Mouse (Mus musculus) heart, embryonic 10.5 days (tissue): ENCODE results near the gene Cyp27b1. TPM values are rescaled to one million over a fixed set of nuclear protein-coding genes. Genes with fewer than 3 reads are reported as not detected.
"Not testable (repeated sequence)": the region's sequence is repeated elsewhere in the genome, so short reads cannot be mapped to it uniquely, and the experiment has no call there.

Experiments
- DNase-seq: peaks from one replicate; pipeline ENCODE4 v3.0.0-alpha.2; 2017; ENCODE audit warnings: low spot score
- H3K27ac ChIP-seq: fragments of 300-500 bp; sonication (generic); 2 replicates; pipeline ENCODE4 v1.5.1; 2016; ENCODE audit warnings: mild to moderate bottlenecking
- H3K27me3 ChIP-seq: fragments of 300-500 bp; sonication (generic); 2 replicates; pipeline ENCODE4 v1.6.1; 2016; ENCODE audit warnings: mild to moderate bottlenecking; ENCODE audit not compliant: poor library complexity, insufficient read depth, severe bottlenecking
- H3K36me3 ChIP-seq: fragments of 300-500 bp; sonication (generic); 2 replicates; pipeline ENCODE4 v1.6.1; 2016; ENCODE audit warnings: mild to moderate bottlenecking, moderate library complexity
- H3K4me1 ChIP-seq: fragments of 300-500 bp; sonication (generic); 2 replicates; pipeline ENCODE4 v1.6.1; 2016; ENCODE audit warnings: mild to moderate bottlenecking
- H3K4me3 ChIP-seq: fragments of 300-500 bp; sonication (generic); 2 replicates; pipeline ENCODE4 v1.5.1; 2016; ENCODE audit warnings: mild to moderate bottlenecking, moderate library complexity
- H3K9me3 ChIP-seq: fragments of 300-500 bp; sonication (generic); 2 replicates; pipeline ENCODE4 v1.6.1; 2016; ENCODE audit warnings: mild to moderate bottlenecking, moderate library complexity
- WGBS: fragments of 180-500 bp; shearing (Covaris S2); methylation state at CpG from one replicate; pipeline ENCODE4 v1.1.7; 2016; 5-methylcytosine and 5-hydroxymethylcytosine counted together
- polyA plus RNA-seq: library from polyadenylated mRNA; unstranded; fragments of >200 nt; fragmentation: Nextera tagmentation; extraction: Ambion mirVana; gene quantifications from 2 replicates; pipeline ENCODE4 v1.2.1, GENCODE M21; 2016

The Cyp27b1 gene
- polyA plus RNA-seq, 1 experiment from 2014 or later, result 0.09 TPM

DNA sequence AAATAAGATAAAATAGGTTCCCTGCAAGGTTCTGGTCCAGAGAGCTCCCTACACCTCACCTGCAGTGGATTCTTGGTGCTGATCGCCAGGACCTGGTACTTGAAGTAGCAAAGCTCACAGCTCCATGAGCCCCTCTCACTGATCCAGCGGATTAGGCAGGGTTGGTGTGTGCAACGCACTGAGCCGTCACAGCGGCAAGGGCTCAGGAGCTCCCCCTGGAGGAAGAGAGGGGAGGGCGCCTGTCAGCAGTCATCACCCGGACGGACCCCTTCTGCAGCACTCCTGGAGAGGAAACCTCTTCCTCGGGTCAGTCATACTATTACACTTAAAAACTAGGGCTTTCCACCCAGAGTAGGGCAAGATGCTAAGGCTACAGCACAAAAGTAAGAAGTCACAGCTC lies 10.1 kb downstream of the Cyp27b1 start:
- H3K36me3 ChIP-seq, result peaks cover 17% of the 10 kb centered on the region
- no peaks in the 10 kb centered on the region for H3K9me3 ChIP-seq
- WGBS, result 2% methylated on average over 9 of the region's 9 CpGs
- H3K27ac ChIP-seq, result no peak overlapping the region
- H3K4me1 ChIP-seq, result peaks cover 21% of the 10 kb centered on the region
- DNase-seq, result peak; percentile 86
- H3K4me3 ChIP-seq, result peak overlapping the region; percentile 82
- H3K27me3 ChIP-seq, result peaks cover 83% of the 10 kb centered on the region

- WGBS, result 12% methylated on average over 8 of the region's 8 CpGs
- H3K36me3 ChIP-seq, result peaks cover 17% of the 10 kb centered on the region
- no peak for DNase-seq
- H3K4me1 ChIP-seq, result peaks cover 21% of the 10 kb centered on the region
- H3K27ac ChIP-seq, result no peak overlapping the region
- H3K27me3 ChIP-seq, result peaks cover 80% of the 10 kb centered on the region
- peak overlapping the region; percentile 82 for H3K4me3 ChIP-seq
- no peaks in the 10 kb centered on the region for H3K9me3 ChIP-seq
Measured at GRCm38 (mm10) chr10:127058708-127059107, 10.7 kb downstream of the Cyp27b1 start.

DNA sequence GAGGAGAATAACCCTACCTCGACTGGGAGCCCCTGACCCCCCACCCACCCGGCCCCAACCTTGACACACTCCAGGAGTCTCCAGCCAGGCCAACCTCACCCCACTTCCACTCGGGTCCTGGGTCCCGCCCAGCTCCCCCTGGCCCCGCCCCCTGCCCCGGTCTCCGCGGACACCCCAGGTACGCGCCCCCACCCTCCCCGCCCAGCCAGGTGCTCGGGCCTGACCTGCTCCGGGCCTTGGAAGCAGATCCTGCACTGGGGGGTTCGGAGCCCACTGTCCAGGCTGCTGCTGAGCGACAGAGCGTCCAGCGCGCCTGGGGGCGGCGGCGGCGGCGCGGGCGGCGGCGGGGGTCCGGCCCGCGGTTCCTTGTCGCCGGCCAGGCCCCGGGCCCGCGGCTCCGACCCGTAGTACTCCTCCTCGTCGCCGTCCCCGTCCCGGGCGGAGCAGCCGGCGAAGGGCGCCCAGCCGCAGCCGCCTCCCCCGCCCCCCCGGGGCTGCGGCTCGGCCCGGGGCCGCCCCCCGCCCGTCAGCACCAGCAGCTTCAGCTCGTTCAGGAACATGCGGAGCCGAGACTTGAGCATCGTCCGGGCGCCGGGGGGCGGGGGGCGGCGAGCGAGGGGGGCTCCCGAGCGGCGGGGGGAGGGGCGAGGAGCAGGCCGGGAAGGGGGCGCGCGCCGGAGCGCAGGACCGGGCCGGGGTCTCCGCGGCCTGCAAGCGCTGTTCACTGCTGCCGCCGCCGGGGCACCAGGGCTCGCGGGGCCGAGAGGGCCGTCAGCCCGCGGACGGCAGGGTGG lies 11.3 kb downstream of the Cyp27b1 start:
- no peak for DNase-seq
- Histone ChIP-seq H3K36me3 (peaks cover 17% of the 10 kb centered on the region), H3K4me3 (peak overlapping the region; percentile 82), H3K27me3 (peaks cover 73% of the 10 kb centered on the region), H3K4me1 (peaks cover 23% of the 10 kb centered on the region), H3K9me3 (no peaks in the 10 kb centered on the region), H3K27ac (peak overlapping the region; percentile 84)
- WGBS, result under 1% methylated on average over 67 of the region's 92 CpGs

- Histone ChIP-seq H3K27me3 (peaks cover 65% of the 10 kb centered on the region), H3K4me3 (peak within 1 kb of the TSS; percentile 82), H3K27ac (peak within 1 kb of the TSS; percentile 84), H3K36me3 (peaks cover 23% of the 10 kb centered on the region), H3K4me1 (peaks cover 32% of the 10 kb centered on the region), H3K9me3 (no peaks in the 10 kb centered on the region)
- peak; percentile 85 for DNase-seq
- 1% methylated on average over 61 of the region's 72 CpGs for WGBS
Measured at GRCm38 (mm10) chr10:127059968-127060916, 12.2 kb downstream of the Cyp27b1 start, which contains the start of gene March9. Gene March9 (minus strand): TSS chr10:127060184.

GRCm38 (mm10) chr10:127061085-127061484 lies 13.0 kb downstream of the Cyp27b1 start:
- WGBS, result 48% methylated on average over 5 of the region's 5 CpGs
- H3K27me3 ChIP-seq, result peaks cover 58% of the 10 kb centered on the region
- no peak overlapping the region for H3K4me3 ChIP-seq

DNA sequence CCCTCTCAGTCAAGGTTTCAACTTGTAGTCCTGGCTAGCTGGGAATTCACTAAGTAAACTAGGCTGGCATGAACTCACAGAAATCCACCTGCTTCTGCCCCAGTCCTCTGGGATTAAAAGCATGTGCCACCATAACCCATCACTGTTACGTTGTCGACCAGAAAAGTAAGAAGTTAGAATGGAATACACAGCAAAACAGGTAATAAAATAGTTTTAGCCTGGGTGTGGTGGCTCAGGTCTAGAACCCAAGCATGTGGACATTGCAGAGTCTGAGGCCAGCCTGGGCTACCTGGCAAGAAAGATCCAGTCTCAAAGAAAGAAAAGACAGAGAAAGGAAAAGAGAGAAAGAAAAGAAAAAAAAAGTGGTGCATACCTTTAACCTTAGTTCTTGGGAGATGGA lies 13.5 kb downstream of the Cyp27b1 start:
- peaks cover 54% of the 10 kb centered on the region for H3K27me3 ChIP-seq
- 69% methylated on average over 2 of the region's 2 CpGs for WGBS

More at GRCm38 (mm10) chr10:127061085-127061484, 13.0 kb downstream of the Cyp27b1 start:
- H3K9me3 ChIP-seq, result no peaks in the 10 kb centered on the region
- H3K36me3 ChIP-seq, result peaks cover 27% of the 10 kb centered on the region
- no peak for DNase-seq
- H3K27ac ChIP-seq, result no peak overlapping the region
- peaks cover 37% of the 10 kb centered on the region for H3K4me1 ChIP-seq

DNA sequence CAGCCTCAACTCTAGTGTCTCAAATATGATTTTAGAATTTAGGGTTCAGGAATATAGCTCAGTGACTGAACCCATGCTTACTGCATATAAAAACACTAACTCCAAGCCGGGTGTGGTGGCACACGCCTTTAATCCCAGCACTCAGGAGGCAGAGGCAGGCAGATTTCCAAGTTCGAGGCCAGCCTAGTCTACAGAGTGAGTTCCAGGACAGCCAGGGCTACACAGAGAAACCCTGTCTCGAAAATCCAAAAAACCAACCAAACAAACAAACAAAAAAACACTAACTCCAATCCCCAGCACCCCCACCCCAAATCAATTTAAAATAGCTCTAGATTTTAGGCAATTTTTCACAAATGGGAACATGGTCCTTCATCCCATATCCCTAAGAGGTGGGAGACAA lies 14.1 kb downstream of the Cyp27b1 start:
- H3K4me3 ChIP-seq, DNase-seq, H3K27ac ChIP-seq, H3K9me3 ChIP-seq: not testable (repeated sequence)
- peaks cover 37% of the 10 kb centered on the region for H3K4me1 ChIP-seq
- peaks cover 30% of the 10 kb centered on the region for H3K36me3 ChIP-seq
- WGBS, result 81% methylated on average over 4 of the region's 4 CpGs
- H3K27me3 ChIP-seq, result peaks cover 50% of the 10 kb centered on the region

More for the DNA sequence above, 13.5 kb downstream of the Cyp27b1 start:
- no peaks in the 10 kb centered on the region for H3K9me3 ChIP-seq
- H3K27ac ChIP-seq, result no peak overlapping the region
- DNase-seq, result no peak
- peaks cover 27% of the 10 kb centered on the region for H3K36me3 ChIP-seq
- H3K4me1 ChIP-seq, result peaks cover 37% of the 10 kb centered on the region
- H3K4me3 ChIP-seq, result no peak overlapping the region

- no peak overlapping the region for H3K27ac ChIP-seq
- H3K4me3 ChIP-seq, result 0 out of 2 replicates have a peak overlapping the region, but pooled peaks have one; percentile 92
- WGBS, result 72% methylated on average over 5 of the region's 5 CpGs
- peaks cover 46% of the 10 kb centered on the region for H3K27me3 ChIP-seq
- H3K9me3 ChIP-seq, result no peaks in the 10 kb centered on the region
- peaks cover 37% of the 10 kb centered on the region for H3K4me1 ChIP-seq
- peaks cover 29% of the 10 kb centered on the region for H3K36me3 ChIP-seq
- no peak for DNase-seq
Measured at GRCm38 (mm10) chr10:127062503-127062902, 14.5 kb downstream of the Cyp27b1 start.

- peak within 1 kb of the TSS; percentile 92 for H3K4me3 ChIP-seq
- under 1% methylated on average over 45 of the region's 46 CpGs for WGBS
Measured at GRCm38 (mm10) chr10:127063239-127063872, 15.3 kb downstream of the Cyp27b1 start, which contains the start of gene Cdk4. Gene Cdk4 (plus strand): TSS chr10:127063534.

DNA sequence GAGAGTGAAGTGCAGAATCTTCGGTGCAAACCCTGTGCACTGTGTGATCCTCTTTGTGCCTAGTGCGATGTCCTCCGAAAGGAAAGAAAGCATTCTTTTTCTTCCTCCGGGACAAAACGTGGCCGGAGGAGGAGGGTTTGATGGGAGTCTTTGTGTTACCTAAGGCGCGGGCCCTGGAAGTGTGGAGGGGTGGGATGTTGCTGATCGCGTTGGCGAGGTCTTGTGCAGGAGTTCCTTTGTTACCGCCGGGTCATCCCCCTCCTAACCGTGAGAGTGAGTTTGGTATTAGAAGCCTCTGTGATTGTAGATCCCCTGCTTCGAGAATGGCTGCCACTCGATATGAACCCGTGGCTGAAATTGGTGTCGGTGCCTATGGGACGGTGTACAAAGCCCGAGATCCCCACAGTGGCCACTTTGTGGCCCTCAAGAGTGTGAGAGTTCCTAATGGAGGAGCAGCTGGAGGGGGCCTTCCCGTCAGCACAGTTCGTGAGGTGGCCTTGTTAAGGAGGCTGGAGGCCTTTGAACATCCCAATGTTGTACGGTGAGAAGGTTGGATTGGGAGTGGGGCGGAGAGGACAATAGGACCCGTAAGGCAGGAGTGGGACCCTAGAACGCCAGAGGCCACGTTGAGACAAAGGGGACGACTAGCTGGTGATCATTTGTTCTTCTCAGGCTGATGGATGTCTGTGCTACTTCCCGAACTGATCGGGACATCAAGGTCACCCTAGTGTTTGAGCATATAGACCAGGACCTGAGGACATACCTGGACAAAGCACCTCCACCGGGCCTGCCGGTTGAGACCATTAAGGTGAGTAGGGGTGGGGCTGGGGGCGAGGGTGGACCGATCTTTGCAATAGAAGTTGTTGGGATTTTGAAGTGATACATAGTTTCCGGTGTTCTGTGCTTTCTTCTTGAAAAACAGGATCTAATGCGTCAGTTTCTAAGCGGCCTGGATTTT lies 16.1 kb downstream of the Cyp27b1 start:
- Histone ChIP-seq H3K27ac (peak overlapping the region; percentile 98), H3K9me3 (no peaks in the 10 kb centered on the region), H3K4me1 (peaks cover 37% of the 10 kb centered on the region), H3K4me3 (peak overlapping the region; percentile 92), H3K36me3 (peaks cover 38% of the 10 kb centered on the region), H3K27me3 (peaks cover 30% of the 10 kb centered on the region)
- WGBS, result 14% methylated on average over 37 of the region's 37 CpGs
- DNase-seq, result no peak

More at GRCm38 (mm10) chr10:127063239-127063872, 15.3 kb downstream of the Cyp27b1 start, which contains the start of gene Cdk4:
- Histone ChIP-seq H3K36me3 (peaks cover 37% of the 10 kb centered on the region), H3K27ac (peak within 1 kb of the TSS; percentile 98), H3K9me3 (no peaks in the 10 kb centered on the region), H3K27me3 (peaks cover 38% of the 10 kb centered on the region), H3K4me1 (peaks cover 37% of the 10 kb centered on the region)
- DNase-seq, result peak; percentile 100

GRCm38 (mm10) chr10:127065981-127066380 lies 17.9 kb downstream of the Cyp27b1 start:
- Histone ChIP-seq H3K9me3 (no peaks in the 10 kb centered on the region), H3K27me3 (peaks cover 12% of the 10 kb centered on the region), H3K27ac (no peak overlapping the region), H3K4me1 (peaks cover 31% of the 10 kb centered on the region), H3K4me3 (no peak overlapping the region), H3K36me3 (peaks cover 38% of the 10 kb centered on the region)
- 61% methylated on average over 9 of the region's 9 CpGs for WGBS
- DNase-seq, result no peak
